In genomic region chr16:6019361-6019760, GRCm38 (mm10) we compare ENCODE assay signal across 15 mouse cellular contexts.
DNase-seq lines count a peak whose midpoint lies in the region; TF ChIP-seq lines count a peak whose summit lies in the region.
"Had no signal": no experiment of that assay in that cellular context is flagged by ENCODE, and none has a peak within 500 bp of the region (broad histone marks: within the 10 kb centered on the region; RNA-seq: fewer than 3 reads in every experiment).

No protein-coding gene starts in this region.

- H3K27ac ChIP-seq in ES-Bruce4 (ENCODE audit: insufficient read depth, low read length) = no peak overlapping the region
- H3K27ac ChIP-seq: embryonic facial prominence, embryonic 10.5 days; embryonic facial prominence, embryonic 13.5 days; forebrain, embryonic 12.5 days; forebrain, embryonic 15.5 days; hindbrain, embryonic 12.5 days; hindbrain, embryonic 15.5 days; intestine, embryonic 15.5 days had no signal

- peaks cover 4% of the 10 kb centered on the region for H3K4me1 ChIP-seq in ES-Bruce4 (ENCODE audit: control insufficient read depth, insufficient read depth, low read length)
- H3K4me1 ChIP-seq: embryonic facial prominence, embryonic 13.5 days; forebrain, embryonic 12.5 days; hindbrain, embryonic 12.5 days; hindbrain, embryonic 15.5 days; intestine, embryonic 15.5 days had no signal

- H3K9me3 ChIP-seq in ES-Bruce4 (replicated peaks; ENCODE audit: control insufficient read depth, insufficient read depth, low read length, poor library complexity, severe bottlenecking) = no peaks in the 10 kb centered on the region
- H3K9me3 ChIP-seq: embryonic facial prominence, embryonic 10.5 days; embryonic facial prominence, embryonic 13.5 days; forebrain, embryonic 12.5 days; forebrain, embryonic 15.5 days; hindbrain, embryonic 12.5 days; hindbrain, embryonic 15.5 days; intestine, embryonic 15.5 days had no signal

- H3K4me3 ChIP-seq in ES-Bruce4 (ENCODE audit: low read depth, low read length) = no peak overlapping the region
- H3K4me3 ChIP-seq: embryonic facial prominence, embryonic 10.5 days; embryonic facial prominence, embryonic 13.5 days; erythroblast, embryonic 14.5 days; forebrain, embryonic 12.5 days; forebrain, embryonic 15.5 days; hindbrain, embryonic 12.5 days; hindbrain, embryonic 15.5 days; intestine, embryonic 15.5 days had no signal

- peak; percentile 9 for DNase-seq in embryo, embryonic 10 days (ENCODE audit: low spot score)
- no peak for DNase-seq in embryo, embryonic 11 days
- peak; percentile 79 for DNase-seq in R1 (ENCODE audit: low read depth, low spot score)
- DNase-seq in mesoderm, embryonic 11.5 days (ENCODE audit: low read depth, low spot score) = peak; percentile 30
- no peak for DNase-seq in cerebellum, adult 18-20 months
- DNase-seq in layer of hippocampus, postnatal 36 days = no peak

- no peak for TF ChIP-seq POLR2A in ES-Bruce4 (IDR thresholded peaks at IDR 0.05; ENCODE audit: insufficient read depth, low read length)

- H3K9ac ChIP-seq in ES-Bruce4 (ENCODE audit: low read depth, poor library complexity, severe bottlenecking) = no peak overlapping the region
- H3K9ac ChIP-seq: embryonic facial prominence, embryonic 13.5 days; forebrain, embryonic 12.5 days; forebrain, embryonic 15.5 days; hindbrain, embryonic 12.5 days; hindbrain, embryonic 15.5 days; intestine, embryonic 15.5 days had no signal

- TF ChIP-seq EP300 in ES-Bruce4 (IDR thresholded peaks at IDR 0.05; ENCODE audit: insufficient read depth, low read depth, low read length) = 0 out of 2 replicates have a peak, but pooled peaks have one; percentile 10

- H3K36me3 ChIP-seq in ES-Bruce4 (ENCODE audit: control insufficient read depth, insufficient read depth, low read length, poor library complexity, severe bottlenecking) = no peaks in the 10 kb centered on the region
- H3K36me3 ChIP-seq: embryonic facial prominence, embryonic 10.5 days; embryonic facial prominence, embryonic 13.5 days; forebrain, embryonic 12.5 days; forebrain, embryonic 15.5 days; hindbrain, embryonic 12.5 days; hindbrain, embryonic 15.5 days; intestine, embryonic 15.5 days had no signal

- H3K27me3 ChIP-seq in ES-Bruce4 (ENCODE audit: control insufficient read depth, insufficient read depth, low read length, poor library complexity, severe bottlenecking) = no peaks in the 10 kb centered on the region
- H3K27me3 ChIP-seq: embryonic facial prominence, embryonic 13.5 days; forebrain, embryonic 15.5 days; hindbrain, embryonic 12.5 days; hindbrain, embryonic 15.5 days; intestine, embryonic 15.5 days had no signal

- no peak for TF ChIP-seq CTCF in ES-Bruce4 (IDR thresholded peaks at IDR 0.05; ENCODE audit: low read depth, low read length)

Comparison
In these comparisons a context has a peak if more than half of its experiments do, and no peak if none do; other contexts are left out.
1. DNase-seq: peak in embryo, embryonic 10 days (single experiment), R1 (single experiment) and mesoderm, embryonic 11.5 days (single experiment); none in embryo, embryonic 11 days (single experiment), cerebellum, adult 18-20 months (0 of 2) and layer of hippocampus, postnatal 36 days (0 of 2).